Mouse (Mus musculus): Measurements from ENCODE around the gene Vpreb2.
"Not testable (repeated sequence)": the region's sequence is repeated elsewhere in the genome, so short reads cannot be mapped to it uniquely, and the experiment has no call there.

Vpreb2 gene

DNA sequence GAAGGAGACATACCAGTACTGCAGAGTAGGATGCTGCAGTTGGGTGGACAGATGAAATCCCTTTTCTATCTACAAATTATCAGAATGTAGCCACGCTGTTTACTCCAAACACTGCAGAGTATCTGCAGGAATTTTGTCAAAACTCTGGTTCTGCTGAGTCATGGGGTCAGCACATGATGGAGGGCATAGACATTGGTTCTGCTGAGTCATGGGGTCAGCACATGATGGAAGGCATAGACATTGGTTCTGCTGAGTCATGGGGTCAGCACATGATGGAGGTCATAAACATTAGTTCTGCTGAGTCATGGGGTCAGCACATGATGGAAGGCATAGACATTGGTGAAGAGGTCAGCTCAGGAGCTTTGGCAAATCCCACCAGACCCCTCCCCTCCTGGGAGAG is 7.5 kb downstream of the Vpreb2 start:
- DNase-seq (ENCODE audit: low spot score in 2 of 2) = no peak

DNA sequence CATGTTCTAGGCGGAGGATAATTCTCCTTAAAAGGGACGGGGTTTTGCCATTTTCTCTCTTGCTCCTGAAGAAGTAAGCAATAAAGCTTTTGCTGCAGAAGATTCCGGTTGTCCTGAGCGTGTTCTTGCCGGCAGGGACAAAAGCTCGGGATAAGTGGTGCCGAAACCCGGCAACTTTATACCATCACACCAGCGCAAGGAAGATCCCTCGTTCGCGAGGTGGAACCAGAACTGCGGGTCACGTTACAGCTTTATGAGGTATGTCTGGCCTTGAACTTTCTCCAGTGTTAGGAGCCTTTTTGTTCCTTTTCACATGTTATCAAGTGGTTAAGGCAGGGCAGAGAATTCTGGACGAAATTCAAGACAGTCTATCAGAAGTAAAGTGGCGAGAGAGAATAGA is 12.1 kb downstream of the Vpreb2 start:
- DNase-seq (ENCODE audit: low spot score in 2 of 2) = not testable (repeated sequence)

DNA sequence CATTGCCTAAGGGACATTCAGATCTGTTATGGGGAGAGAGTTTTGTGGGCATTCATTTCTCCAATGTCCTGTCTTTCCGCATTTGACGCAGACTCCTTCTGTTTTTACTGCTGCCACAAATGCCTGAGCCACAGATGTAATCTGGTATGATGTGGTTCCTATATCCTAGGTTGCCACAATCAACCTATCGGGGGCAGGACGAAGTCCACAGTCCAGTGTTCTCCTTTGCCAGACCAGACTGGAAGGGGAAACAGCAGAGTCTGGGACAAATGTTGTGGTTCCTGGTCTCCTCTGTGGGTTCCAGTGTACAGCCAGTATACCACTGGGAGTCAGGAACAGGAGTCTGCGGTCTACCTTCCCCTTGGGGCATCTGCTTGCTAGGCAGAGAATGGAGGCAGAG is 19.4 kb downstream of the Vpreb2 start:
- no peak for DNase-seq (ENCODE audit: low spot score in 2 of 2)

DNA sequence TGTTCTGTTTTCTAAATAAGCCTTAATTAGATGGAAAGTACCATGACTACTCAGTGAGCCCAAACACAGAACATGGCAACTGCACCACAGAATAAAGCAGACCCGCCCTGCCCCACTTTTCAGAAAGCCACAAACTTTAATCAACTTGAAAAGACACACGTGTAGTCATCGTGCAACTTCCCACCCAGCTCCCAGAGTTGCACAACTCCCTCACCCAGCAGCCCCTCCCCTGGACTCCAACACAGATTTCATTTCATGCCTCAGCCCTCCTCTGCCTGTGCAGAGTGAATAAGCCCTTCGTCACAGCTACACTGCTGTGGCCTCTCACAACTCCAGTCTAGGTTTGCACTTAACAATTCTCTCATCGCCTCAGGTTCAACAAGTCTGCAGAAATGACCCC is 24.4 kb downstream of the Vpreb2 start:
- DNase-seq (ENCODE audit: low spot score in 2 of 2) = no peak

DNA sequence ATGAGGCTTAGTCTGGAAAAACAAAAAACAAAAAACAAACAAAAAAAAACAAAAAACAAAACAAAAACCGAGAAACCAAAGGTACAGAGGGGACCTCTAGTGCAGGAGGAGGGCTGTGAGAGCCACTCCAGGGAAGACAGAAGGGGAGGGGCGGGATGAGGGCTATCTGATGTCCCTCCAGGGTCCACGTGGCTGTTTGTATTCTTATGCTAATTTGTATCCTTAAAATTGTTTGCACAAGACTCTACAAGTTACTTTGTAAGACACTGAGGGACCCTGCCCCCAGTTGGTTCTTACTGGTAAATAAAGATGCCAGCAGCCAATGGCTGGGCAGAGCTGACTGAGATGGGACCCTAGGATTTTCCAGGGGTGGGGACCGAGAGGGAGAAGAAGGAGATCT is 26.9 kb downstream of the Vpreb2 start:
- DNase-seq (ENCODE audit: low spot score in 2 of 2) = no peak

DNA sequence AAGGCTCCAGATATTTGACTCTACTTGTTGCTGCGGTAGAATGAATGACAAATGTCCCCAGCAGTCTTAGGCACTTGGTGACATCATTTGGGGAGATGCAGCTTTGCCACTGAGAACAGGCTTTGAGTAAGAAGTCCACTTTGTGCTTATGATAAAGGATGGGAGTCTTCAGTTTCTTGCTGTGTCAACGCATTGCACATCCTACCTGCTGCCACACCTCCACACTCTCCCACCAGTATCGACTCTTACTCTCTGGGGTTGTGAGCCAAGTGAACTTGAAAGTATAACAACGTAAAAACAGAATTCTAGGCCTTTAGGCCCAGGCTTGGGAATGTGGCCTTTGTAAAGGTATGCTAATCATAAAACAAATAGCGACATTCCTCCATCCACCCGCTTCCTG is 30.9 kb downstream of the Vpreb2 start:
- DNase-seq (ENCODE audit: low spot score in 2 of 2) = no peak

DNA sequence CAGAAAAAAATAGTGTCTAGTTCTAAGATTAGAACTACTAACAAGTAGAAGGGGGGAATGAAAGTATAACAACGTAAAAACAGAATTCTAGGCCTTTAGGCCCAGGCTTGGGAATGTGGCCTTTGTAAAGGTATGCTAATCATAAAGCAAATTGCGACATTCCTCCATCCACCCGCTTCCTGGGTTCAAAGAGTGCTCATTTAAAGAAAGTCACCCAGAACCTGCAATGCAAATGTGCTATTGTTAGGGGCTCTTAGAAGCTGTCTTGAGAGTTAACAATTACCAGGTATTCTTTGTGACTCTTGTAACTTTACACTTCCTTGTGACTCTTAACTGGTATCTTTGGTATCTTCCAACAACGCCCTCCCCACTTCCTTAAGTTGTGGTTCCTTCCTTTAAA is 36.3 kb downstream of the Vpreb2 start:
- not testable (repeated sequence) for DNase-seq (ENCODE audit: low spot score in 2 of 2)

DNA sequence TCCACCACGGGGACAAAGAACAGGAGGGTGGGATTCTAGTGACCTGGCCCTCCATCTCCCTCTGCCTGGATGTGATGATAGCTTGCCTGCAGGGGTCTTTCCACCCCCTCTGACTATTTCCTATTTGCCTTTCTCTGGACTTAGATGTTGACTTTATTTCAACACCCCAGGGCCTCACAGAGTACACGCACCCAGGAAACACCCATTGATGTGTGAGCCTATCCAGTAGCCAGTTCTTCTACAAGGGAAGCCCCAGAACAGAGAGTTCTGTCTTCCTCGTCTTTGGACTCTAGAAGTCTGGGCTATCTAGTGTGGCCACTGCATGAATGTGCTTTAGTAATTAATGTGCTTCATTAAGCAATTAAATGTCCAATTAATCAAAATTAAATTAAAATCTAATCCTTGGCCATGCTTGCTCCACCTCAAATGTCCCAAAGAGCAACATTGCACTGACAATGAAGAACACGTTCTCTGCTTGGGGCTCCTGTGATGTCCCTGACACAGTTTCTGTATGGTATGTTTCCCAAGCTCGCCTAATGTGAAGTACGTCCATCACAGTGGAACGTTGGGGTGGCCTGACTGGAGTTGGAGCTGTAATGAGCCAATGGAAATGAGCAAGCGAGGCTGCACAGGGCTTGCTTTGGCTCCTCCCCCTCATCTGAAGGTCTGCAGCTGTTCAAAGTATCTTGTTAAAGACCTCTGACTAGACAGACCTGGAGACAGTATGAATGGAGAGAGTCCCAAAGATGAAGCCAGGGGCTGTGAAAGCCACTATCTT is 42.7 kb downstream of the Vpreb2 start:
- no peak for DNase-seq (ENCODE audit: low spot score in 2 of 2)

DNA sequence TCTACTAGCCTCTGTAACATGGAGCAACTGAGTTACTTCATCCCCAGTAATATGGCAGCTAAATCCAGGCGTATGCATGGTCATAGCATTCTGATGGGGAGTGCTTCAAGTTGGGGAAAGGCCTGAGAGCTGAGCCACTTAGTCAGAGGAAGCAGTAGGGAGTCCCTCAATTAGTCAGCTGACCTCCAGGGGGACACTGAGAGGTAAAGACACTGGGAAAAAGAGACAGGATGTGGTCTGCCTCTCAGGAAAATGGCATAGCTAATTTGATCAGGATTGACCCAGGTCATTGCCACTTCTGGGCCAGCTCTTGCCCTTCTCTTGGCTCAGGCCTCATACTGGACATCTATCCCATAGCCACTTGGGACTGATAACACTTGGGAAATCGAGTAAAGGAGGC is 47.1 kb downstream of the Vpreb2 start:
- DNase-seq (ENCODE audit: low spot score in 2 of 2) = no peak
